Mouse (Mus musculus) cerebellum, adult 2 months (tissue): ENCODE measurements around the gene Fuom.

Experiments
- CTCF ChIP-seq: fragments of 200-500 bp; IDR thresholded peaks from 2 replicates; pipeline ENCODE4 v1.5.1; 2011; ENCODE audit warnings: low read depth, mild to moderate bottlenecking, control low read depth, low read length, moderate library complexity, borderline replicate concordance; ENCODE audit not compliant: insufficient read depth
- POLR2A ChIP-seq: fragments of 200-500 bp; IDR thresholded peaks from 2 replicates; pipeline ENCODE4 v1.6.1; 2011; ENCODE audit warnings: low read length, control low read depth, borderline replicate concordance; ENCODE audit not compliant: insufficient read depth

DNA sequence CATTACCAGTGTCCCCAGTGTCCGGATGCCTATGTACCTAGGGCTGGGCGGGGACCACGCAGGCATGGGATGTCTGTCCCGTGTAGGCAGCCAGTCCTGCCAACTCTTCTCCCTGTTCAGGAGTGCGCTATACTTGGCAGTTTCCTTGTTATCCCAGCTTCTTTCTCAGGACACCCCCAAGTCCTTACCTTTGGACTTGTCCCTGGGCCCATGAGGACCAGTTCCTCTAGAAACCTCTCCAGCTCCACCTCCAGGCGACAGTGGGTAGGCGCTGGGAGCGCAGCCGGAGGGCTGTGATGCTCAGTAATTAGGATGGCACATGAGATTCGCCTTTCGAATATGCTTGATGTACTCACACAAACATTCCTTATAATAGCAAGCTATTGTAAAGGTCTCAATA, 39.9 kb downstream of the Fuom start:
- peak; percentile 42; the same call in 1 of the 2 replicates for TF ChIP-seq CTCF
- TF ChIP-seq POLR2A, result no peak
